Mouse (Mus musculus) limb, embryonic 14.5 days (tissue): ENCODE results near the gene Olfr1354. TPM values are rescaled to one million over a fixed set of nuclear protein-coding genes. Genes with fewer than 3 reads are reported as not detected.
"Not testable (repeated sequence)": the region's sequence is repeated elsewhere in the genome, so short reads cannot be mapped to it uniquely, and the experiment has no call there.

Experiments
- ATAC-seq: fragments of 200-750 bp; cut with Nextera tagmentation; 2 replicates; pipeline ENCODE4 v1.8.0; 2017; ENCODE audit warnings: low read depth, moderate number of reproducible peaks, moderate TSS enrichment; ENCODE audit not compliant: low FRiP score
- DNase-seq: peaks from one replicate; pipeline ENCODE4 v3.0.0-alpha.2; 2015; ENCODE audit warnings: low spot score
- H3K27ac ChIP-seq: fragments of 300-500 bp; sonication (generic); replicated peaks from 2 replicates; pipeline ENCODE4 v1.5.1; 2014; ENCODE audit warnings: low read depth, mild to moderate bottlenecking, low read length, moderate library complexity, mixed read lengths
- H3K27me3 ChIP-seq: fragments of 300-500 bp; sonication (generic); 2 replicates; pipeline ENCODE4 v1.6.1; 2014; ENCODE audit warnings: low read length, mixed read lengths; ENCODE audit not compliant: control insufficient read depth, insufficient read depth
- H3K36me3 ChIP-seq: fragments of 300-500 bp; sonication (generic); 2 replicates; pipeline ENCODE4 v1.6.1; 2014; ENCODE audit warnings: mild to moderate bottlenecking, low read length, moderate library complexity, mixed read lengths; ENCODE audit not compliant: control insufficient read depth, insufficient read depth
- H3K4me1 ChIP-seq: fragments of 300-500 bp; sonication (generic); 2 replicates; pipeline ENCODE4 v1.6.1; 2014; ENCODE audit warnings: antibody characterized with exemption, low read length, mixed read lengths; ENCODE audit not compliant: control insufficient read depth, insufficient read depth
- H3K4me2 ChIP-seq: fragments of 300-500 bp; sonication (generic); replicated peaks from 2 replicates; pipeline ENCODE4 v1.6.1; 2014; ENCODE audit warnings: low read depth, mild to moderate bottlenecking, low read length, moderate library complexity; ENCODE audit not compliant: severe bottlenecking
- H3K4me3 ChIP-seq: fragments of 300-500 bp; sonication (generic); replicated peaks from 2 replicates; pipeline ENCODE4 v1.5.1; 2014; ENCODE audit warnings: low read length
- H3K9ac ChIP-seq: fragments of 300-500 bp; sonication (generic); 2 replicates; pipeline ENCODE4 v1.6.1; 2014; ENCODE audit warnings: mild to moderate bottlenecking, low read depth, low read length, moderate library complexity; ENCODE audit not compliant: severe bottlenecking
- H3K9me3 ChIP-seq: fragments of 300-500 bp; sonication (generic); 2 replicates; pipeline ENCODE4 v1.6.1; 2016; ENCODE audit warnings: low read length; ENCODE audit not compliant: control insufficient read depth
- POLR2A ChIP-seq: fragments of 200-500 bp; IDR thresholded peaks from 2 replicates; pipeline ENCODE4 v1.8.0; 2012; ENCODE audit warnings: inconsistent platforms, mild to moderate bottlenecking, moderate library complexity, borderline replicate concordance; ENCODE audit not compliant: insufficient read depth, insufficient read length; ENCODE audit errors: extremely low read depth
- WGBS: fragments of 180-500 bp; shearing (Covaris S2); extraction: QIAGEN DNeasy Blood & Tissue Kit; methylation state at CpG from one replicate; pipeline ENCODE4 v1.1.7; 2014; 5-methylcytosine and 5-hydroxymethylcytosine counted together
- polyA plus RNA-seq, 2 experiments: library from polyadenylated mRNA; depleted of rRNA in 1 of 2; stranded (reverse) in 1 of 2; unstranded in 1 of 2; fragments of >200 nt; fragmentation: Nextera tagmentation in 1 of 2; extraction: Ambion mirVana in 1 of 2; gene quantifications; 2 replicates each; pipeline versions ENCODE4 v1.2.1 to v1.2.3; 2012 to 2014

Olfr1354 gene
- polyA plus RNA-seq (2012; rRNA removed) (not detected in 2 replicates), polyA plus RNA-seq (2014; fragmentation: Nextera tagmentation; extraction: Ambion mirVana) (not detected in 2 replicates)

GRCm38 (mm10) chr10:78912871-78913270 is at the start of gene Olfr1354:
Gene Olfr1354 (plus strand): TSS chr10:78913171.
- H3K4me1 ChIP-seq, H3K9me3 ChIP-seq, H3K27me3 ChIP-seq, H3K27ac ChIP-seq, H3K36me3 ChIP-seq, H3K4me2 ChIP-seq, H3K9ac ChIP-seq, DNase-seq, ATAC-seq, H3K4me3 ChIP-seq: not testable (repeated sequence)
- 67% methylated on average over 1 of the region's 1 CpGs for WGBS

DNA sequence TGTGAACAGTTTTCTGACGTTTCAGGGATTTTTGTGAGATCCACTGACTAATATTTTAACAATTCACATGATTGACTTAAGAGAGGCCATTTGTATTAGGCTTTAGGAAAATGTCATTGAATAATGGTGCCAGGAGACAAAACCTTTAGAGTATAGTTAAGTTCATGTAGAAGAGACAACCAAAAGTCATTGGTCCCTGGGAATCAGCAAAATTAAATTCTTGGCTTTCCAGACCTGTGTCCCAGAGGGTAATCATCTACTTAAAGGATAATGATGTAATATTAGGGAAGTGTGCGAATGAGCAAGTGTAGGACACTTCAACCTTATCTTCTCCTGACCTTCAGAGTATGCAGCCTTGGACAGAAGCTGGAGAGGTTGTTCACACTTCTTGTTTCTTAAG is 37.7 kb upstream of the Olfr1354 start, which contains the start of gene Olfr1355:
Gene Olfr1355 (plus strand): TSS at position 301 of the 400 bp plus-strand sequence.
- ATAC-seq = no peak
- Histone ChIP-seq H3K9me3 (0 out of 2 replicates have a peak, but pooled peaks cover 3% of the 10 kb centered on the region), H3K4me2 (no peak within 1 kb of the TSS), H3K27ac (no peak within 1 kb of the TSS), H3K36me3 (no peaks in the 10 kb centered on the region), H3K9ac (no peak within 1 kb of the TSS), H3K4me3 (no peak within 1 kb of the TSS), H3K27me3 (no peaks in the 10 kb centered on the region), H3K4me1 (no peaks in the 10 kb centered on the region)
- no peak for DNase-seq
- WGBS = 65% methylated on average over 2 of the region's 2 CpGs
- no peak for TF ChIP-seq POLR2A

DNA sequence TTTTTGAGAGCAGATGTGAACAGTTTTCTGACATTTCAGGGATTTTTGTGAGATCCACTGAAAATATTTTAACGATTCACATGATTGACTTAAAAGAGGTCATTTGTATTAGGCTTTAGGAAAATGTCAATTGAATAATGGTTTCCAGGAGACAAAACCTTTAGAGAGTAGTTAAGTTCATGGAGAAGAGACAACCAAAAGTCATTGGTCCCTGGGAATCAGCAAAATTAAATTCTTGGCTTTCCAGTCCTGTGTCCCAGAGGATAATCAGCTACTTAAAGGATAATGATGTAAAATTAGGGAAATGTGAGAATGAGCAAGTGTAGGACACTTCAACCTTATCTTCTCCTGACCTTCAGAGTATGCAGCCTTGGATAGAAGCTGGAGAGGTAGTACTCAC is 37.4 kb downstream of the Olfr1354 start, which contains the start of gene Olfr8:
Gene Olfr8 (plus strand): TSS at position 301 of the 400 bp plus-strand sequence.
- 90% methylated on average over 1 of the region's 1 CpGs for WGBS
- H3K4me3 ChIP-seq, H3K4me2 ChIP-seq, H3K9ac ChIP-seq, DNase-seq, H3K4me1 ChIP-seq, H3K27me3 ChIP-seq, H3K9me3 ChIP-seq, H3K36me3 ChIP-seq, H3K27ac ChIP-seq, ATAC-seq: not testable (repeated sequence)

- H3K4me3 ChIP-seq, H3K4me1 ChIP-seq, H3K9me3 ChIP-seq, ATAC-seq, H3K9ac ChIP-seq, DNase-seq, H3K36me3 ChIP-seq, H3K27ac ChIP-seq, H3K27me3 ChIP-seq, H3K4me2 ChIP-seq: not testable (repeated sequence)
These were observed 50.0 kb downstream of the Olfr1354 start, which contains the start of gene Olfr1353 for GRCm38 (mm10) chr10:78963009-78963408. Gene Olfr1353 (plus strand): TSS chr10:78963309.

Other genes starting within 250 kb of the Olfr1354 start
- 1.9 and 3.2 TPM in 2 replicates for gene Casp14, start 194.9 kb upstream of the Olfr1354 start, polyA plus RNA-seq (2012; rRNA removed)
- 6.3 and 8.8 TPM in 2 replicates for gene Casp14, start 194.9 kb upstream of the Olfr1354 start, polyA plus RNA-seq (2014; fragmentation: Nextera tagmentation; extraction: Ambion mirVana)
- 0.06 TPM in 1 of 2 replicates, not detected in the other for gene Ccdc105, start 160.1 kb upstream of the Olfr1354 start, polyA plus RNA-seq (2012; rRNA removed)
- gene Ccdc105, start 160.1 kb upstream of the Olfr1354 start, polyA plus RNA-seq (2014; fragmentation: Nextera tagmentation; extraction: Ambion mirVana) = 0.14 TPM in 1 of 2 replicates, not detected in the other
- gene Slc1a6, start 132.7 kb upstream of the Olfr1354 start, polyA plus RNA-seq (2012; rRNA removed) = 2.7 and 4.0 TPM in 2 replicates
- 0.78 and 0.79 TPM in 2 replicates for gene Slc1a6, start 132.7 kb upstream of the Olfr1354 start, polyA plus RNA-seq (2014; fragmentation: Nextera tagmentation; extraction: Ambion mirVana)
- gene Olfr1356, start 61.0 kb upstream of the Olfr1354 start, polyA plus RNA-seq (2012; rRNA removed) = not detected in 2 replicates
- not detected in 2 replicates for gene Olfr1356, start 61.0 kb upstream of the Olfr1354 start, polyA plus RNA-seq (2014; fragmentation: Nextera tagmentation; extraction: Ambion mirVana)
- gene Olfr1355, start 37.6 kb upstream of the Olfr1354 start, polyA plus RNA-seq (2012; rRNA removed) = not detected in 2 replicates
- gene Olfr1355, start 37.6 kb upstream of the Olfr1354 start, polyA plus RNA-seq (2014; fragmentation: Nextera tagmentation; extraction: Ambion mirVana) = not detected in 2 replicates
- gene Olfr8, start 37.5 kb downstream of the Olfr1354 start, polyA plus RNA-seq (2012; rRNA removed) = not detected in 2 replicates
- gene Olfr8, start 37.5 kb downstream of the Olfr1354 start, polyA plus RNA-seq (2014; fragmentation: Nextera tagmentation; extraction: Ambion mirVana) = not detected in 2 replicates
- not detected in 2 replicates for gene Olfr1353, start 50.1 kb downstream of the Olfr1354 start, polyA plus RNA-seq (2012; rRNA removed)
- not detected in 2 replicates for gene Olfr1353, start 50.1 kb downstream of the Olfr1354 start, polyA plus RNA-seq (2014; fragmentation: Nextera tagmentation; extraction: Ambion mirVana)
- not detected in 2 replicates for gene Olfr1352, start 67.9 kb downstream of the Olfr1354 start, polyA plus RNA-seq (2012; rRNA removed)
- not detected in 2 replicates for gene Olfr1352, start 67.9 kb downstream of the Olfr1354 start, polyA plus RNA-seq (2014; fragmentation: Nextera tagmentation; extraction: Ambion mirVana)
- not detected in 2 replicates for gene Olfr1351, start 99.3 kb downstream of the Olfr1354 start, polyA plus RNA-seq (2012; rRNA removed)
- not detected in 2 replicates for gene Olfr1351, start 99.3 kb downstream of the Olfr1354 start, polyA plus RNA-seq (2014; fragmentation: Nextera tagmentation; extraction: Ambion mirVana)
- gene Olfr57, start 115.6 kb downstream of the Olfr1354 start, polyA plus RNA-seq (2012; rRNA removed) = not detected in 2 replicates
- not detected in 2 replicates for gene Olfr57, start 115.6 kb downstream of the Olfr1354 start, polyA plus RNA-seq (2014; fragmentation: Nextera tagmentation; extraction: Ambion mirVana)
- 11.5 and 16.9 TPM in 2 replicates for gene 2610008E11Rik, start 184.4 kb downstream of the Olfr1354 start, polyA plus RNA-seq (2012; rRNA removed)
- gene 2610008E11Rik, start 184.4 kb downstream of the Olfr1354 start, polyA plus RNA-seq (2014; fragmentation: Nextera tagmentation; extraction: Ambion mirVana) = 31.4 and 39.7 TPM in 2 replicates
- gene Vmn2r80, start 235.6 kb downstream of the Olfr1354 start, polyA plus RNA-seq (2012; rRNA removed) = not detected in 2 replicates
- gene Vmn2r80, start 235.6 kb downstream of the Olfr1354 start, polyA plus RNA-seq (2014; fragmentation: Nextera tagmentation; extraction: Ambion mirVana) = not detected in 2 replicates